Mouse (Mus musculus) limb, embryonic 10.5 days (tissue): ENCODE results near the gene Enoph1. TPM values are rescaled to one million over a fixed set of nuclear protein-coding genes. Genes with fewer than 3 reads are reported as not detected.

Experiments used
- DNase-seq: peaks from one replicate; pipeline ENCODE4 v3.0.0-alpha.2; 2017; ENCODE audit warnings: low spot score
- H3K27ac ChIP-seq: fragments of 300-500 bp; sonication (generic); 2 replicates; pipeline ENCODE4 v1.5.1; 2016; ENCODE audit warnings: mild to moderate bottlenecking
- H3K27me3 ChIP-seq: fragments of 300-500 bp; sonication (generic); 2 replicates; pipeline ENCODE4 v1.6.1; 2016; ENCODE audit warnings: low read depth, mild to moderate bottlenecking; ENCODE audit not compliant: poor library complexity, severe bottlenecking
- H3K36me3 ChIP-seq: fragments of 300-500 bp; sonication (generic); 2 replicates; pipeline ENCODE4 v1.6.1; 2016; ENCODE audit warnings: mild to moderate bottlenecking, moderate library complexity
- H3K4me1 ChIP-seq: fragments of 300-500 bp; sonication (generic); 2 replicates; pipeline ENCODE4 v1.6.1; 2016
- H3K4me3 ChIP-seq: fragments of 300-500 bp; sonication (generic); 2 replicates; pipeline ENCODE4 v1.5.1; 2016; ENCODE audit warnings: mild to moderate bottlenecking, moderate library complexity
- H3K9me3 ChIP-seq: fragments of 300-500 bp; sonication (generic); replicated peaks from 2 replicates; pipeline ENCODE4 v1.6.1; 2016; ENCODE audit warnings: mild to moderate bottlenecking
- WGBS: fragments of 180-500 bp; shearing (Covaris S2); methylation state at CpG from one replicate; pipeline ENCODE4 v1.1.7; 2016; 5-methylcytosine and 5-hydroxymethylcytosine counted together
- polyA plus RNA-seq: library from polyadenylated mRNA; unstranded; fragments of >200 nt; fragmentation: Nextera tagmentation; extraction: Ambion mirVana; gene quantifications from 2 replicates; pipeline ENCODE4 v1.2.1, GENCODE M21; 2016

The Enoph1 gene
- polyA plus RNA-seq, 1 experiment from 2014 or later = 62.9 TPM

- Histone ChIP-seq H3K36me3 (no peaks in the 10 kb centered on the region), H3K9me3 (no peaks in the 10 kb centered on the region), H3K4me1 (no peaks in the 10 kb centered on the region), H3K27me3 (no peaks in the 10 kb centered on the region), H3K27ac (no peak overlapping the region), H3K4me3 (no peak overlapping the region)
- no peak for DNase-seq
- 74% methylated on average over 5 of the region's 5 CpGs for WGBS
Observed at GRCm38 (mm10) chr5:100024403-100024802, 15.4 kb upstream of the Enoph1 start.

DNA sequence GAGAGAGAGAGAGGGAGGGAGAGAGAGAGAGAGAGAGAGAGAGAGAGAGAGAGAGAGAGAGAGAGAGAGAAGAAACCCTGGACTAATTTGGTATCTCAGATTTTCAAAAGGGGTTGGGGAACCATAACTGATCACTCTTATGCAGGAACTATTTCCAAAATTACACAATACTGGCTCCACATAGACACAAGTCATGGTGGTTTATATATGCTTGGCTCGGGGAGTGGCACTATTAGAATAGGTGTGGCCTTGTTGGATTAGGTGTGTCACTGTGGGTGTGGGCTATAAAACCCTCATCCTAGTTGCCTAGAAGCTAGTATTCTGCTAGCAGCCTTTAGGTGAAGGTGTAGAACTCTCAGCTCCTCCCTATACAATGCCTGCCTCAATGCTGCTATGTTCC is 14.9 kb upstream of the Enoph1 start:
- Histone ChIP-seq H3K4me1 (no peaks in the 10 kb centered on the region), H3K36me3 (no peaks in the 10 kb centered on the region), H3K4me3 (no peak overlapping the region), H3K9me3 (no peaks in the 10 kb centered on the region), H3K27me3 (no peaks in the 10 kb centered on the region), H3K27ac (no peak overlapping the region)
- 72% methylated on average over 1 of the region's 1 CpGs for WGBS
- no peak for DNase-seq

GRCm38 (mm10) chr5:100030069-100030468 is 9.7 kb upstream of the Enoph1 start:
- Histone ChIP-seq H3K27me3 (no peaks in the 10 kb centered on the region), H3K27ac (no peak overlapping the region), H3K4me3 (no peak overlapping the region), H3K4me1 (no peaks in the 10 kb centered on the region), H3K9me3 (no peaks in the 10 kb centered on the region), H3K36me3 (peaks cover 43% of the 10 kb centered on the region)
- no peak for DNase-seq
- WGBS = 75% methylated on average over 6 of the region's 6 CpGs

DNA sequence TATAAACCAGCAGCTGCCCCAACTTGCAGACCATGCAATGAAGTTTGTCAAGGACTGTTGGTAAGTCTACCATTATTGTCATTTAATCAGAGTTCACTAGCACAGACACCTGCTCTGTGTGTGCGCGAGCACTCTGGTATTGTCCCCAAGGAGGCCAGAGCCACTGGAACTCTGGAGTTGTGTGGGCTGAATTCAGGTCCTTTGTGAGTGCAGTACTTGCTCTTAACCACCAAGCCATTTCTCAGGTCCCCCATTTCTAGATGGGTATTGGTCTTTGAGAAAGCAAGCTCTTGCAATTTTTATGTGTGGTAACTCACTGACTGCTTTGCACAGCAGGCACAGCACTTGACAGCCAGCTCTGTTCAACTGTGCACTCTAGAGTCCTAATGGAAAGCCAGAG is 7.7 kb upstream of the Enoph1 start:
- 94% methylated on average over 2 of the region's 2 CpGs for WGBS

GRCm38 (mm10) chr5:100032646-100033045 is 7.1 kb upstream of the Enoph1 start:
- H3K27me3 ChIP-seq = no peaks in the 10 kb centered on the region
- no peak for DNase-seq
- 71% methylated on average over 3 of the region's 3 CpGs for WGBS
- no peak overlapping the region for H3K27ac ChIP-seq
- H3K4me1 ChIP-seq = peaks cover 13% of the 10 kb centered on the region
- no peaks in the 10 kb centered on the region for H3K9me3 ChIP-seq
- H3K4me3 ChIP-seq = no peak overlapping the region
- peaks cover 69% of the 10 kb centered on the region for H3K36me3 ChIP-seq

More for the DNA sequence above, 7.7 kb upstream of the Enoph1 start:
- Histone ChIP-seq H3K36me3 (peaks cover 64% of the 10 kb centered on the region), H3K4me1 (peaks cover 8% of the 10 kb centered on the region), H3K27ac (no peak overlapping the region), H3K9me3 (no peaks in the 10 kb centered on the region), H3K27me3 (no peaks in the 10 kb centered on the region), H3K4me3 (no peak overlapping the region)
- no peak for DNase-seq

GRCm38 (mm10) chr5:100035950-100036349 is 3.8 kb upstream of the Enoph1 start:
- WGBS = 69% methylated on average over 7 of the region's 7 CpGs
- DNase-seq = no peak
- Histone ChIP-seq H3K4me3 (peak overlapping the region; percentile 98), H3K36me3 (peaks cover 69% of the 10 kb centered on the region), H3K4me1 (peaks cover 22% of the 10 kb centered on the region), H3K9me3 (no peaks in the 10 kb centered on the region), H3K27me3 (no peaks in the 10 kb centered on the region), H3K27ac (no peak overlapping the region)

GRCm38 (mm10) chr5:100036681-100037080 is 3.1 kb upstream of the Enoph1 start:
- Histone ChIP-seq H3K4me3 (peak overlapping the region; percentile 98), H3K27me3 (no peaks in the 10 kb centered on the region), H3K9me3 (no peaks in the 10 kb centered on the region), H3K27ac (no peak overlapping the region), H3K36me3 (peaks cover 64% of the 10 kb centered on the region), H3K4me1 (peaks cover 28% of the 10 kb centered on the region)
- DNase-seq = peak; percentile 46
- WGBS = 41% methylated on average over 7 of the region's 7 CpGs

GRCm38 (mm10) chr5:100037965-100038713 is 1.6 kb upstream of the Enoph1 start:
- peak; percentile 95 for DNase-seq
- Histone ChIP-seq H3K4me3 (peak overlapping the region; percentile 98), H3K27ac (peak overlapping the region; percentile 100), H3K36me3 (peaks cover 63% of the 10 kb centered on the region), H3K4me1 (peaks cover 28% of the 10 kb centered on the region), H3K27me3 (no peaks in the 10 kb centered on the region), H3K9me3 (no peaks in the 10 kb centered on the region)
- WGBS = under 1% methylated on average over 45 of the region's 45 CpGs

DNA sequence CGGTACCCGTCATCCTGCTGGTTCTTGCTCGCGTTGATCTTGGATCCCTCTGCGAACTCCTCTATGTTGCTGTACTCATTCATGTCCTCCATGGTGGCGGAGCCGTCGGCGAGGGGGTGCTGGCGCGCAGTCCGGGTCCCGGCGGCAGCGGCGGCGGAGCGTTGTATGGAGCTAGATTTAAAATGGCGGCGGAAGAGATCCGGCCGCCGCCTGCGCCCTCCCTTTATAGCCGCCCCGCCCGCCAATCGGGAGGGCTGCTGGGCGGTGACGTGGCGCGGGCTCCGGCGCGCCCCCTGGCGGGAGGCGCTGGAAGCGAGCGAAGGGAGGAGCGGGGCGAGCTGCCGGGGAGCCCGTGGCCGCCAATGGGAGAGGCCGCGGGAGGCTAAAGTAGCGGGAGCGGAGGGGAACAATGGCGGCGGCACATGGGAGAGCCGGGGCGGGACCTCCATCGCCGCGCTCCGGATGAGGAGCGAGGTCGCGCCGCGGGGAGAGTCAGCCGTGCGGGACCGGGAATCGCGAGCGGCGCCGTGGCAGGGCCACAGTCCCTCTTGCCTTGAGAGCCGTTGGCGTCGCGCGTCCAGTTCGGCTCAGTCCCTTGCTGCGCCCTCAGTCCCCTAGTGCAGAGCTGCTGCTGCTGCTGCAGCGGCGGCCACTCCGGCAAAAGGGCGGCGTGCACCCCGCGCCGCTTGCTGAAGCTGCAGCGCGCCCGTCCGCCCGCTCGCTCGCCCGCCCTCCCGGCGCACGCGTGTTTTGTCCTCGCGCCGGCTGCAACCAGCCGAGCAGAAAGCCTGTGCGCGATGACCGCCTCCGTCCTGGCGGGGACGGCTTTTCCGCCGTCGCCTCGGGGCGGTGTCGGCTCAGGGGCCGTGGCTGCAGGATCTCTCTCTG is 827 bp upstream of the Enoph1 start:
- WGBS = under 1% methylated on average over 112 of the region's 113 CpGs
- no peaks in the 10 kb centered on the region for H3K27me3 ChIP-seq
- H3K36me3 ChIP-seq = peaks cover 57% of the 10 kb centered on the region
- H3K4me3 ChIP-seq = peak overlapping the region; percentile 98
- peaks cover 28% of the 10 kb centered on the region for H3K4me1 ChIP-seq
- no peaks in the 10 kb centered on the region for H3K9me3 ChIP-seq
- H3K27ac ChIP-seq = peak overlapping the region; percentile 100
- DNase-seq = peak; percentile 98

GRCm38 (mm10) chr5:100040281-100040784 is 548 bp downstream of the Enoph1 start:
- Histone ChIP-seq H3K27ac (peak overlapping the region; percentile 100), H3K27me3 (no peaks in the 10 kb centered on the region), H3K4me1 (peaks cover 28% of the 10 kb centered on the region), H3K4me3 (peak overlapping the region; percentile 98), H3K36me3 (peaks cover 44% of the 10 kb centered on the region), H3K9me3 (no peaks in the 10 kb centered on the region)
- DNase-seq = peak; percentile 65
- WGBS = 1% methylated on average over 19 of the region's 19 CpGs

DNA sequence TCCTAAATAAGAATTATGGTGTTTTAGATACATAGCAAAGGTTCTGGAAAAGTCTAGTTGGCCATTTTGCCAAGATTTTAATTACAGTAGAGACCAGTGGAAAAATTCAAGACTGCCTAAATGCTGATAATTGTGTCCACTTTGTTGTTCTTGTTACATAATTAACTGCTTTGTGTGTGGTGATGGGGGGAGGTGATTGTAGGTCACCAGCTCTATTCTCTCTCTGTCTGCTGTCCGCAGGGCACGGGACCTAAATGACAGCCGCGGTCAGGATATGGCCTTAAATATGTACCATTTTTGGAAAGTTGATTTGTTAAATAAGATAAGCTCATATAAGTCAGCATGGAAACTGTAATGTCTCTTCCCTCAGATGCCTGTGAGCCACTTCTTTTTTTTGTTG is 1.5 kb downstream of the Enoph1 start:
- H3K36me3 ChIP-seq = peaks cover 34% of the 10 kb centered on the region
- H3K27ac ChIP-seq = no peak overlapping the region
- peaks cover 28% of the 10 kb centered on the region for H3K4me1 ChIP-seq
- DNase-seq = no peak
- peak overlapping the region; percentile 98 for H3K4me3 ChIP-seq
- WGBS = 87% methylated on average over 4 of the region's 4 CpGs
- H3K9me3 ChIP-seq = no peaks in the 10 kb centered on the region
- no peaks in the 10 kb centered on the region for H3K27me3 ChIP-seq

- peaks cover 23% of the 10 kb centered on the region for H3K4me1 ChIP-seq
- 95% methylated on average over 8 of the region's 8 CpGs for WGBS
- H3K27me3 ChIP-seq = no peaks in the 10 kb centered on the region
- peaks cover 22% of the 10 kb centered on the region for H3K36me3 ChIP-seq
- H3K9me3 ChIP-seq = no peaks in the 10 kb centered on the region
- H3K27ac ChIP-seq = no peak overlapping the region
- H3K4me3 ChIP-seq = no peak overlapping the region
- no peak for DNase-seq
Observed at GRCm38 (mm10) chr5:100042467-100042866, 2.7 kb downstream of the Enoph1 start.

DNA sequence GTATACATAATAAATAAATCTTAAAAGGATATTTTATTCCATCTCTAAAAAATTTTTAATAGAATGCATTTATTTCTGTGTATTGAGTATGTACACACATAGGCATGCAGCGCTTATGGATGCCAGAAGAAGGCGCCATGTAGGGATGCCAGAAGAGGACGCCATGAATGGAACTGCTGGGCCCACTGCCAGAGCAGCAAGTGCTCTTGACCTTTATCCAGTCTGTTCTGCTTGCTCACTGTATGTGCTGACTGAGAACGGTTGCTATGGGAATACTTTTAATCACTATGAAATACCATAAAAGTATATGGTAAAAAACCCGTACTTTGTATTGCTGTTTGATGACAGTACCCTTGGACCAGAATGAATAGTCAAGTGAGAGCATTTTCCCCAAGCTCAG is 3.6 kb downstream of the Enoph1 start:
- no peak for DNase-seq
- Histone ChIP-seq H3K27ac (no peak overlapping the region), H3K4me1 (peaks cover 28% of the 10 kb centered on the region), H3K36me3 (peaks cover 17% of the 10 kb centered on the region), H3K4me3 (no peak overlapping the region), H3K9me3 (no peaks in the 10 kb centered on the region), H3K27me3 (no peaks in the 10 kb centered on the region)
- WGBS = 92% methylated on average over 5 of the region's 5 CpGs
